Mouse (Mus musculus) liver, adult 2 months (tissue): ENCODE measurements around the gene Mef2c. TPM values are rescaled to one million over a fixed set of nuclear protein-coding genes. Genes with fewer than 3 reads are reported as not detected.

Experiments
- DNase-seq: peaks from one replicate; pipeline ENCODE4 v3.0.0-alpha.2; 2011; ENCODE audit warnings: low read depth, low spot score; ENCODE audit errors: extremely low read depth
- H3K27ac ChIP-seq: fragments of 200-500 bp; replicated peaks from 2 replicates; pipeline ENCODE4 v1.5.1; 2012; ENCODE audit warnings: low read depth, mild to moderate bottlenecking, control low read depth, inconsistent platforms, low read length; ENCODE audit not compliant: insufficient read depth
- H3K27me3 ChIP-seq: fragments of 200-500 bp; 2 replicates; pipeline ENCODE4 v1.6.1; 2012; ENCODE audit warnings: mild to moderate bottlenecking, moderate library complexity, low read length, inconsistent platforms; ENCODE audit not compliant: control insufficient read depth, insufficient read depth
- H3K36me3 ChIP-seq: fragments of 200-500 bp; 2 replicates; pipeline ENCODE4 v1.6.1; 2012; ENCODE audit warnings: low read length, inconsistent platforms; ENCODE audit not compliant: control insufficient read depth, insufficient read depth
- H3K4me1 ChIP-seq: fragments of 200-500 bp; 2 replicates; pipeline ENCODE4 v1.6.1; 2011; ENCODE audit warnings: low read length; ENCODE audit not compliant: control insufficient read depth, insufficient read depth
- H3K4me3 ChIP-seq: fragments of 200-500 bp; 2 replicates; pipeline ENCODE4 v1.5.1; 2011; ENCODE audit warnings: low read depth, mild to moderate bottlenecking, control low read depth, low read length, moderate library complexity; ENCODE audit not compliant: insufficient read depth
- H3K79me2 ChIP-seq: fragments of 200-500 bp; 2 replicates; pipeline ENCODE4 v1.6.1; 2012; ENCODE audit warnings: inconsistent platforms, mild to moderate bottlenecking, low read length, moderate library complexity; ENCODE audit not compliant: control insufficient read depth, insufficient read depth
- H3K9ac ChIP-seq: fragments of 200-500 bp; 2 replicates; pipeline ENCODE4 v1.6.1; 2012; ENCODE audit warnings: low read depth, mild to moderate bottlenecking, control low read depth, inconsistent platforms, low read length
- CTCF ChIP-seq: fragments of 200-500 bp; IDR thresholded peaks from 2 replicates; pipeline ENCODE4 v1.5.1; 2011; ENCODE audit warnings: low read depth, low read length, control low read depth
- POLR2A ChIP-seq: fragments of 200-500 bp; IDR thresholded peaks from 2 replicates; pipeline ENCODE4 v1.6.1; 2011; ENCODE audit warnings: low read length, control low read depth; ENCODE audit not compliant: insufficient read depth; ENCODE audit errors: extremely low read depth
- WGBS: fragments of 180-500 bp; shearing (Covaris S2); methylation state at CpG from one replicate; pipeline ENCODE4 v1.1.7; 2018; 5-methylcytosine and 5-hydroxymethylcytosine counted together
- polyA plus RNA-seq: library from polyadenylated mRNA; depleted of rRNA; stranded (reverse); fragments of >200 nt; gene quantifications from 2 replicates; pipeline ENCODE4 v1.2.3, GENCODE M21; 2012
- total RNA-seq: library from RNA; depleted of rRNA; stranded (reverse); fragments of >200 nt; gene quantifications from 2 replicates; pipeline ENCODE4 v1.2.3, GENCODE M21; 2014

Gene Mef2c
- total and polyA plus RNA-seq, 2 experiments = 1.3 to 3.9 TPM

DNA sequence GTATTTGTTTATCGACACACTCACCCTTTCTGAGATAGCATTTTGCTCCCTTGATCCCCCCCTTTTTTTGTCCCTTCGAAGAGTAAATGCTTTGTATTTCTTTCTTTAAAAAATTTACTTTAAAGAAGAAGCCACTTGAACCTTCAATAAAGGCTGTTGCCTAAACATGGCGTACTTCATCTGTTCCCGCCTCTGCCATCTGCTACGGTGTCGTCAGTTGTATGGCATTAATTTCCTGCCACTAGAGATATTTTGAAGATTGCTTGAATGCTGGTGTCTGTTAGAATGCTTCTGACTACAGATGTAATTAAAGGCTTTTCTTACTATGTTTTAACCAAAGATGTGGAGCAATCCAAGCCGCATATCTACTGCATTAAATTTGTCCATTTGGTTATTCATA, 162.3 kb downstream of the Mef2c start:
- TF ChIP-seq POLR2A = no peak
- TF ChIP-seq CTCF = no peak
- DNase-seq = no peak

GRCm38 (mm10) chr13:83667051-83667450, 163.2 kb downstream of the Mef2c start:
- H3K36me3 ChIP-seq = no peaks in the 10 kb centered on the region
- no peak overlapping the region for H3K4me3 ChIP-seq
- WGBS = 76% methylated on average over 3 of the region's 3 CpGs
- TF ChIP-seq POLR2A = no peak
- TF ChIP-seq CTCF = no peak
- DNase-seq = no peak
- H3K27ac ChIP-seq = no peak overlapping the region
- no peak overlapping the region for H3K9ac ChIP-seq
- H3K27me3 ChIP-seq = no peaks in the 10 kb centered on the region
- no peaks in the 10 kb centered on the region for H3K4me1 ChIP-seq
- no peaks in the 10 kb centered on the region for H3K79me2 ChIP-seq

More for the DNA sequence above, 162.3 kb downstream of the Mef2c start:
- Histone ChIP-seq H3K27me3 (no peaks in the 10 kb centered on the region), H3K4me1 (no peaks in the 10 kb centered on the region), H3K36me3 (no peaks in the 10 kb centered on the region), H3K27ac (no peak overlapping the region), H3K4me3 (no peak overlapping the region), H3K9ac (no peak overlapping the region), H3K79me2 (no peaks in the 10 kb centered on the region)
- 86% methylated on average over 7 of the region's 7 CpGs for WGBS

DNA sequence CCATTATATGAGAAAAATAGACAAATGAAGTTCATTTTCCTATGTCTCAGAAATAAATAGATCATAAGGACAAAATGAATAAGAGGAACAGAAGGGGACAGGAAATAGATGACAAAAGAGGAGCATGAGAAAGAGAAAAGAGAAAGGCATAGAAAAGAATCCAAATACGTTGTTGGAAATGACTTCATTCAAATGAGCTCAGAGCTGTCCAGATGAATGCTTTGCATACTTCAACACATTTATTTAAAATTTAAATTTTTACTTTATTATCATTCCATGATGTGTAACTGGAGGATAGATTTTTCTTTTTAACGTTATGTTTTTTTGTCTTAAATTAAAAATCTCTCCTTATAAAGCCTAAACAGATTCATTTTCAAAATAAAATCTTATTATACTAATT, 203.8 kb downstream of the Mef2c start:
- Histone ChIP-seq H3K9ac (no peak overlapping the region), H3K4me3 (no peak overlapping the region), H3K4me1 (no peaks in the 10 kb centered on the region), H3K36me3 (no peaks in the 10 kb centered on the region), H3K79me2 (no peaks in the 10 kb centered on the region), H3K27me3 (peaks cover 2% of the 10 kb centered on the region; the same call in 1 of the 2 replicates), H3K27ac (no peak overlapping the region)
- 57% methylated on average over 2 of the region's 2 CpGs for WGBS
- no peak for DNase-seq
- TF ChIP-seq CTCF = no peak
- no peak for TF ChIP-seq POLR2A

DNA sequence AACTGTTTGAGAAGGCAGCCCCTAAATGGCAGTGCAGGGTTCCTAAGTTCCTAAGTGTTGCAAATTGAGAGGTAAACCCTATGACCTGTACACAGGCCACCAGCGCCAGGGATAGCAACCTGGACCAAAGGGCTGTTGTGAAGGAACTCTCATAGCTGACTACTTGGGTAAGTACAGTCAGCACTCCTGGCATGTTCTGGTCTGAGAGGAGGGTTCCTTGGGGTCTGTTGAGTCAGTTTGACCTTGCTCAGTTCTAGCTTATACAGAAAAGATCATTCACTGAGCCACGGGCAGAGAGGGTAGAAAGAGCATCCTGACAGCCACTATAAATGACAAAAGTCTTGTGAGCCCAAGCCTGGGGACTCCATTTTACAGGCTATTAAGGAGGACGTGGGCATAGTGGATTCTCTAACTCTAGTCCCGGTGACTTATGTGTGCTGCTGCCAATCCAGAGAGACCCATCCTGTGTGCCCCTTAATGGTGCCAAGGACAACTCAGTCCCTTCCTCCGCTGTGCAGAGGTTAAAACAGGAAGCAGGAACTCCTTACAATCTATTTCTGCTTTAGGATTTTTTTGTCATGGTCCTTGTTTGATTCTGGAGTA, 209.0 kb downstream of the Mef2c start:
- Histone ChIP-seq H3K79me2 (no peaks in the 10 kb centered on the region), H3K36me3 (no peaks in the 10 kb centered on the region), H3K27ac (no peak overlapping the region), H3K4me1 (no peaks in the 10 kb centered on the region), H3K9ac (no peak overlapping the region), H3K27me3 (peaks cover 12% of the 10 kb centered on the region), H3K4me3 (no peak overlapping the region)
- 34% methylated on average over 5 of the region's 5 CpGs for WGBS
- DNase-seq = no peak
- no peak for TF ChIP-seq CTCF
- no peak for TF ChIP-seq POLR2A

DNA sequence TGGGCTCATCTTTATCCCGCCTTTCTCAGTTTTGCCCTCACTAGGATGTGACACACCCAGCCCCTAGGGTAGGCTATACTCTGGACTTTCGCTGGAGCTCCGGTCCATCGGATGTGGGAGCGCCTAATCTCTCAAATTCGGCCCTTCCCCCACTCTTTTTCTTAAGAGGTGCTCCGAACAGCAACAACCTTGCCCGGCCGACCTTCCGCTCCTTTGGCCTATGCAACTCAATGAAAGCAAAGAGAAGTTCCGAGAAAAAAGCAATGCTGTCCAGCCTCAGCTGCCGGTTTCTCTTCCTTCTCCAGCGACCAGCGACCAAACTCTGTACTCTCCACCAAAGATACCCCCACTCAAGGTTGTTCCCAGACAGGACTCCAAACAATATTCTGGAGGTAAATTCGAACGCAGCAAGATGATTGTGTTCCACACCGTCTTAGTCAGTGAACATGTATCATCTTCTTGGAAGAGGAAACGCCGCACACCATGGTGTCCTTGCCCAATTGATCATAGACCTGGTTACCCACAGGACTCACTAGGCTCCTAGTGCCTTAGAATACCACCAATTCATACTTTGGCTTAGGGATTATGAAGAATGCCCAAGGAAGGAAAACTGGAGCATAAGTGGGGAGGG, 209.9 kb downstream of the Mef2c start:
- 8% methylated on average over 19 of the region's 19 CpGs for WGBS

More for the DNA sequence above, 209.9 kb downstream of the Mef2c start:
- Histone ChIP-seq H3K4me1 (no peaks in the 10 kb centered on the region), H3K27me3 (peaks cover 12% of the 10 kb centered on the region), H3K27ac (no peak overlapping the region), H3K36me3 (no peaks in the 10 kb centered on the region), H3K4me3 (no peak overlapping the region), H3K79me2 (no peaks in the 10 kb centered on the region), H3K9ac (no peak overlapping the region)
- TF ChIP-seq POLR2A (no peak), CTCF (no peak)
- DNase-seq = no peak
